Mouse (Mus musculus): ENCODE results near the gene Olfr1249.
"Not testable (repeated sequence)": the region's sequence is repeated elsewhere in the genome, so short reads cannot be mapped to it uniquely, and the experiment has no call there.

Olfr1249 gene

GRCm38 (mm10) chr2:89634883-89635282, at the start of gene Olfr1249:
TSS of gene Olfr1249 (minus strand) at chr2:89634983.
- no peak for DNase-seq (ENCODE audit: low read depth)

DNA sequence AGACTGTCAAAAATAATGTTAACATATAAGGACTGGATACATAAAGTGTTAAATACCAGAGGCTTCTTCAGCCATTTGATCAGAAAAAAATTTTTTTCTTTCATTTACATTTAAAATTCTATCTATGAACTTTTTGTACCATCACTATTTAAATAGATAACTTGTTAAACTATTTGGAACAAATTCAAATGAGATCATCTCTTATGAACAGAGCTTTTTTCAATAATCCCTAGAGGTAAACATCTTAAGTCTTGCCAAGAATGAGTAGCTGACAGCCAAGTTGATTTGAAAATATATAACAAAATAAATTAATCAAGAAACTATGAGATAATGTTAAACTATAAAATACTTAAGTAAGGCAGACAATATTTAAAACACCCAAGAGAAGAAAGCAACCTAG, 37.1 kb upstream of the Olfr1249 start, which contains the start of gene Olfr1251:
Gene Olfr1251 (minus strand): TSS at position 101 of the 400 bp plus-strand sequence.
- no peak for DNase-seq (ENCODE audit: low read depth)

DNA sequence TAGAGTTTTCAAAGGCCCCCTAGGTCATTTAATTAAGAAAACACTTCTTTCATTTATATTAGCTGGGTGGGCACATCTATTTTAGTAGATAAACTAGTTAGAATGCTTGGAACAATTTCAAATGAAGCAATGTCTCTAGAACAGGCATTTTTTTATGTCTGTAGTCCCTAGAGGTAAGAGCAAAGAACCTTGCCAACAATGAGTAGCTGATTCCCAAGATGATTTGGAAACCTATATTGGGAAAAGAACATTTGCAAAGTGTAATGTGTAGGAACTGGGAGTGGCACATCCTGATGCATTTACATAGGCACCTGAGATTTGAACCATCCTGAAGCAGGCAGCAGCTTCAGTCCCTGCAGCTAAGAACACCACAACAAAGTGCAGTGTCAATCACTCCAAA, 26.6 kb upstream of the Olfr1249 start, which contains the start of gene Olfr1250:
Gene Olfr1250 (minus strand): TSS at position 101 of the 400 bp plus-strand sequence.
- DNase-seq (ENCODE audit: low read depth), result no peak

- not testable (repeated sequence) for DNase-seq (ENCODE audit: low read depth)
Measured at GRCm38 (mm10) chr2:89618145-89618544, 16.6 kb downstream of the Olfr1249 start, which contains the start of gene Olfr1248. TSS of gene Olfr1248 (minus strand) at chr2:89618245.

DNA sequence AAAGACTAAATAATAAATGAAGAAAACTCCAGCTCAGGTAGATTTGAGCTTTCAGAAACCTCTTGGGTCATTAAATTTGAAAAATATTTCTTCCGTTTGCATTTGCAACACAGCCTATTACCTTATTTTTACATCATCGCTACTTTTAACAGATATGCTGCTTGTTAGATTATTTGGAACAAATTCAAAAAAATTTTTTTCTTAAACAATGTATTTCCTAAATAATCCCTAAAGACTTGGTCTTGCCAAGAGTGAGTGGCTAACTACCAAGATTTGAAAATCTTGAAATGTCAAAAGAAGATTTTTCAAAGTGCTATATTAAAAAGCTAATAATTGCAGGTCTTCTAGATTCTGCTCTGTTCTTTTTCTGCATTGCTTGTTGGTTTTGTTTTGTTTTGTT, 20.8 kb downstream of the Olfr1249 start, which contains the start of gene Olfr1247:
Gene Olfr1247 (minus strand): TSS at position 101 of the 400 bp plus-strand sequence.
- no peak for DNase-seq (ENCODE audit: low read depth)

DNA sequence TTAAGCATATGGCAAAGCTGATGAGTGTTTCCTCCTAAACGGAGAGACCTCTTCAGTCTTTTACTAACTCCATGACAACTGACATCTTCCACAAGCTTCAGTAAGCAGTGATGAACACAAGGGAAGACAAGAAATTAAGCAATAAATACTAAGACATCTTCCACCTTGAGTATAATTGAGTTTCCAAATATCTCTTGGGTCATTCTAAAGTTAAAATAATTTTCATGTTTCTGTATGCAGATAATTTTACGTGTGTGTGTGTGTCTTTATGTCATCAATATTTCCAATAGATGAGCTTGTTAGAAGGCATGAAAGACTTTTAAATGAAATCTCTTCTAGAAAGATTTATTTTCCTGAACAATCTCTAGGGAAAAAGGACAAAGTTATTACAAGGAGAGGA, 41.7 kb downstream of the Olfr1249 start, which contains the start of gene Olfr1246:
Gene Olfr1246 (minus strand): TSS at position 101 of the 400 bp plus-strand sequence.
- no peak for DNase-seq (ENCODE audit: low read depth)

All from NIH3T3 (cell line).